Mouse (Mus musculus) megakaryocyte-erythroid progenitor cell, adult 5-6 weeks (primary cell): ENCODE results near the gene Ptms. TPM values are rescaled to one million over a fixed set of nuclear protein-coding genes. Genes with fewer than 3 reads are reported as not detected.

Source experiments
- ATAC-seq: replicated peaks from 2 replicates; pipeline ENCODE4 v1.8.0; 2016; ENCODE audit warnings: mild to moderate bottlenecking, inconsistent platforms; ENCODE audit not compliant: severe bottlenecking, poor library complexity, low FRiP score, low TSS enrichment
- total RNA-seq, 2 experiments: library from RNA; stranded (forward) in 1 of 2; stranded (reverse) in 1 of 2; fragments of 200-1000, 215-1000 nt in 1 of 2; fragments of >200 nt in 1 of 2; fragmentation: Nextera tagmentation in 1 of 2; gene quantifications; 2 replicates each; pipeline ENCODE4 v1.2.3; 2014 to 2017

The Ptms gene
- total RNA-seq, 2 experiments from 2014 or later, result 5.3 to 21.6 TPM

GRCm38 (mm10) chr6:124930754-124931524 is 11.0 kb upstream of the Ptms start, which contains the start of gene Mlf2:
Gene Mlf2, plus strand, starts transcription at chr6:124931386.
- ATAC-seq, result peak; percentile 87

GRCm38 (mm10) chr6:124930231-124930630 is 10.3 kb upstream of the Ptms start:
- ATAC-seq, result no peak

GRCm38 (mm10) chr6:124925941-124926340 is 6.0 kb upstream of the Ptms start:
- ATAC-seq, result no peak

- 0 out of 2 replicates have a peak, but pooled peaks have one; percentile 15 for ATAC-seq
These were observed 5.4 kb upstream of the Ptms start for GRCm38 (mm10) chr6:124925173-124925793.

- no peak for ATAC-seq
These were observed 1.6 kb upstream of the Ptms start for GRCm38 (mm10) chr6:124921539-124921938.

GRCm38 (mm10) chr6:124920318-124921085 is 599 bp upstream of the Ptms start:
- ATAC-seq, result no peak

- no peak for ATAC-seq
These were observed 844 bp downstream of the Ptms start for GRCm38 (mm10) chr6:124918890-124919627.

GRCm38 (mm10) chr6:124918331-124918690 is 1.6 kb downstream of the Ptms start:
- ATAC-seq, result no peak

- no peak for ATAC-seq
These were observed 2.2 kb downstream of the Ptms start for GRCm38 (mm10) chr6:124917518-124918330.

- peak; percentile 73 for ATAC-seq
These were observed 3.0 kb downstream of the Ptms start for GRCm38 (mm10) chr6:124916695-124917517.

GRCm38 (mm10) chr6:124915942-124916694 is 3.8 kb downstream of the Ptms start:
- ATAC-seq, result no peak

- ATAC-seq, result no peak
These were observed 4.6 kb downstream of the Ptms start for GRCm38 (mm10) chr6:124915160-124915941.

- no peak for ATAC-seq
These were observed 5.4 kb downstream of the Ptms start for GRCm38 (mm10) chr6:124914511-124914910.

GRCm38 (mm10) chr6:124913721-124914285 is 6.1 kb downstream of the Ptms start:
- ATAC-seq, result no peak

GRCm38 (mm10) chr6:124913214-124913613 is 6.7 kb downstream of the Ptms start:
- no peak for ATAC-seq

GRCm38 (mm10) chr6:124911533-124912218 is 8.2 kb downstream of the Ptms start, which contains the start of gene Lag3:
Gene Lag3, minus strand, starts transcription at chr6:124911705.
- ATAC-seq, result no peak
